Mouse (Mus musculus) midbrain, embryonic 12.5 days (tissue): ENCODE data around the gene Gucd1. TPM values are rescaled to one million over a fixed set of nuclear protein-coding genes. Genes with fewer than 3 reads are reported as not detected.
"Not testable (repeated sequence)": the region's sequence is repeated elsewhere in the genome, so short reads cannot be mapped to it uniquely, and the experiment has no call there.

Experiments used
- ATAC-seq: fragments of 200-750 bp; cut with Nextera tagmentation; 2 replicates; pipeline ENCODE4 v1.8.0; 2017; ENCODE audit warnings: low read depth, moderate TSS enrichment, moderate library complexity; ENCODE audit not compliant: low FRiP score
- H3K27ac ChIP-seq: fragments of 300-500 bp; sonication (generic); replicated peaks from 2 replicates; pipeline ENCODE4 v1.5.1; 2016; ENCODE audit warnings: mild to moderate bottlenecking
- H3K27me3 ChIP-seq: fragments of 300-500 bp; sonication (generic); 2 replicates; pipeline ENCODE4 v1.6.1; 2016; ENCODE audit warnings: mild to moderate bottlenecking
- H3K36me3 ChIP-seq: fragments of 300-500 bp; sonication (generic); 2 replicates; pipeline ENCODE4 v1.6.1; 2016
- H3K4me1 ChIP-seq: fragments of 300-500 bp; sonication (generic); 2 replicates; pipeline ENCODE4 v1.6.1; 2016
- H3K4me2 ChIP-seq: fragments of 300-500 bp; sonication (generic); replicated peaks from 2 replicates; pipeline ENCODE4 v1.6.1; 2016; ENCODE audit warnings: mild to moderate bottlenecking, moderate library complexity
- H3K4me3 ChIP-seq: fragments of 300-500 bp; sonication (generic); 2 replicates; pipeline ENCODE4 v1.5.1; 2016; ENCODE audit warnings: mild to moderate bottlenecking
- H3K9ac ChIP-seq: fragments of 300-500 bp; sonication (generic); replicated peaks from 2 replicates; pipeline ENCODE4 v1.6.1; 2016; ENCODE audit warnings: mild to moderate bottlenecking, moderate library complexity
- H3K9me3 ChIP-seq: fragments of 300-500 bp; sonication (generic); 2 replicates; pipeline ENCODE4 v1.6.1; 2016; ENCODE audit warnings: mild to moderate bottlenecking
- WGBS: fragments of 180-500 bp; shearing (Covaris S2); methylation state at CpG from one replicate; pipeline ENCODE4 v1.1.7; 2016; 5-methylcytosine and 5-hydroxymethylcytosine counted together
- polyA plus RNA-seq: library from polyadenylated mRNA; unstranded; fragments of >200 nt; fragmentation: Nextera tagmentation; extraction: Ambion mirVana; gene quantifications from 2 replicates; pipeline ENCODE4 v1.2.1, GENCODE M21; 2016

Gene Gucd1
- polyA plus RNA-seq, 1 experiment from 2014 or later: 29.3 TPM

- Histone ChIP-seq H3K27ac (no peak overlapping the region), H3K9ac (no peak overlapping the region), H3K4me3 (no peak overlapping the region), H3K9me3 (no peaks in the 10 kb centered on the region), H3K27me3 (no peaks in the 10 kb centered on the region), H3K4me1 (no peaks in the 10 kb centered on the region), H3K36me3 (peaks cover 45% of the 10 kb centered on the region), H3K4me2 (no peak overlapping the region)
- WGBS: 90% methylated on average over 8 of the region's 8 CpGs
- ATAC-seq: no peak
Measured at GRCm38 (mm10) chr10:75534934-75535333, 17.2 kb upstream of the Gucd1 start.

DNA sequence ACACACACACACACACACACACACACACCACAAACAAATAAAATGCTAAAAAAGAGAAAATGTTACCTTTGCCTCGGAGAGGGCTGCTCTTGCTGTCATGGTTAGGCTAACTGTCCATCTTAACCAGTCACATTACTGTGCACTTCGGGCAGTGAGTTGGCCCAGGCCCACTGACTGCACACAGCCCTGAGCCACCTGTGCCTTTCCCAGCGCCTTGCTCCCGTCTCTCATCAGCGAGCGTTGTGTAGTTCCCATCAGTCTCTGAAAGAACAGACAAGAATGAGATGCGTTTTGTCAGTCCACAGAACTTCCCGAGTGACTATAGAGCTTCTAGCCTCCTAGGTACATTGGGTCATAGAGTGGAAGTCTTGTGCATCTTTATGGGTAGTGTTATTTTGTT is 16.4 kb upstream of the Gucd1 start:
- 95% methylated on average over 8 of the region's 8 CpGs for whole genome bisulfite sequencing
- no peak overlapping the region for H3K4me2 ChIP-seq
- ATAC-seq: no peak
- no peaks in the 10 kb centered on the region for H3K4me1 ChIP-seq
- H3K9ac ChIP-seq: no peak overlapping the region
- H3K27me3 ChIP-seq: no peaks in the 10 kb centered on the region
- H3K9me3 ChIP-seq: no peaks in the 10 kb centered on the region
- peaks cover 45% of the 10 kb centered on the region for H3K36me3 ChIP-seq
- no peak overlapping the region for H3K4me3 ChIP-seq
- H3K27ac ChIP-seq: no peak overlapping the region

DNA sequence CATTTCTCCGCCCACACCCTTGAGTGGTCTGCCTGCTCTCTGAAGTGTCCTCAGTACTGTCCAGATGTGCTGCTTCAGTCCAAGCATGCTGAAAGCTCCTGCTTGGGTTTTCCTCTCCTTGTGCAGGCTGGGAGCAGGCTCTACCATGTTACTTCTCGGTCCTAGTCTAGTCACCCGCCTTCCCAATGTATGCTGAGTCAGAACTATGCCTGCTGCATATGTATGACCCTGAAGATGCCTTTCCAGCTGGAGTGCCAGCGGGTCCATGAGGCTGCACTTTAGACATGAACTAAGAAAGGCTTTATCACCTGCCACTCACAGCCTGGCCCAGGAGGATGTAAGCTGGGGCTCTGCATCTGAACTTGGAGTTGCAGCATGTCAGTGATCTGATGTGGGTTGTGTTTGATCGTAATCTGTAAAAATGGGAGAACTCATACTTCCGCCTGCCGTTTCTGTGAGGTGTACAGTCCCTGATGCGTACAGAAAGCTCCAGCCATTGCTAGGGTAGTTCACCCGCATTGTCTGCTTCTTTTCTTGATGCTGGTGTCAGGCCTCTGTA is 13.8 kb upstream of the Gucd1 start:
- no peaks in the 10 kb centered on the region for H3K4me1 ChIP-seq
- no peak overlapping the region for H3K9ac ChIP-seq
- ATAC-seq: no peak
- WGBS: 85% methylated on average over 9 of the region's 9 CpGs
- no peaks in the 10 kb centered on the region for H3K9me3 ChIP-seq
- H3K27me3 ChIP-seq: no peaks in the 10 kb centered on the region
- peaks cover 45% of the 10 kb centered on the region for H3K36me3 ChIP-seq
- no peak overlapping the region for H3K27ac ChIP-seq
- no peak overlapping the region for H3K4me3 ChIP-seq
- no peak overlapping the region for H3K4me2 ChIP-seq

DNA sequence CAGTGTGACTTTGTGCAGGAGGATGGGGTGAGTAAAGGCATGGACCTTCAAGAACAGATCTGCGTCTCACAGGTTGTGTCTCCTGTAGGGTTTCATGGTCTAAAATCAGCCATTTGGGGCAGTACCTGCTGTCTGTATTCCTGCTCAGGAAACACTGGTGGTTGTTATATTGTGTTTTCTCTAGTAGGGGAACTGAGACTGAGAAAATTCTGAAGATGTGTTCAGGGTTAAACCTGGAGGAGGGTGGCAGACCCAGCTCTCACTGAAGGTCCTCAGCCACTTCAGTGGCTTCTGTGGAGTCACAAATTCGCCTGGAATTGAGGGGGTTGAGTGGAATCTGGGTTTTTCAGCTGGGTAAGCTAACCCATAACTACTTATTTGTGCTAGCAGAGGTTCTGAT is 12.6 kb upstream of the Gucd1 start:
- H3K4me3 ChIP-seq: no peak overlapping the region
- no peaks in the 10 kb centered on the region for H3K4me1 ChIP-seq
- no peaks in the 10 kb centered on the region for H3K27me3 ChIP-seq
- H3K9me3 ChIP-seq: no peaks in the 10 kb centered on the region
- 86% methylated on average over 2 of the region's 2 CpGs for WGBS
- no peak for ATAC-seq
- no peak overlapping the region for H3K9ac ChIP-seq
- H3K27ac ChIP-seq: no peak overlapping the region
- peaks cover 44% of the 10 kb centered on the region for H3K36me3 ChIP-seq
- no peak overlapping the region for H3K4me2 ChIP-seq

- H3K36me3 ChIP-seq: peaks cover 50% of the 10 kb centered on the region
- H3K4me1 ChIP-seq, H3K9me3 ChIP-seq, H3K4me3 ChIP-seq, ATAC-seq, H3K27me3 ChIP-seq, H3K9ac ChIP-seq, H3K4me2 ChIP-seq, H3K27ac ChIP-seq: not testable (repeated sequence)
- WGBS: 96% methylated on average over 9 of the region's 9 CpGs
Measured at GRCm38 (mm10) chr10:75525450-75525849, 7.7 kb upstream of the Gucd1 start.

DNA sequence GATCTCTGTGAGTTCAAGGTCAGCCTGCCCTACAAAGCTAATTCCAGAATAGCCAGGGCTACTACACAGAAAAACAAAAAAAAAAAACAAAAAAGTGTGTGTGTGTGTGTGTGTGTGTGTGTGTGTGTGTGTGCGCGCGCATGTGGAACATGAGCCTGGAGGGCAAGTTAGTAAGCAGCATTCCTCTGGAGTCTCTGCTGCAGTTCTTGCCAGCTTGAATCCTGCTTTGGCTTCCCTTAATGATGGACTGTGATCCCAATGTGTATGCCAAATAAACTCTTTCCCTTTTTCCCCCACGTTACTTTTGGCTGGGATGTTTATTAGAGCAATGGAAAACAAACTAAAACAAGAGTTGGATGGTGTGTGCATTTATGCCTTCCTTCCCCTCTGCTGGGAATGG is 3.9 kb upstream of the Gucd1 start:
- no peak overlapping the region for H3K9ac ChIP-seq
- no peaks in the 10 kb centered on the region for H3K27me3 ChIP-seq
- H3K27ac ChIP-seq: no peak overlapping the region
- no peaks in the 10 kb centered on the region for H3K9me3 ChIP-seq
- ATAC-seq: no peak
- no peak overlapping the region for H3K4me3 ChIP-seq
- H3K4me2 ChIP-seq: no peak overlapping the region
- 100% methylated on average over 4 of the region's 4 CpGs for WGBS
- H3K4me1 ChIP-seq: peaks cover 15% of the 10 kb centered on the region
- peaks cover 63% of the 10 kb centered on the region for H3K36me3 ChIP-seq

DNA sequence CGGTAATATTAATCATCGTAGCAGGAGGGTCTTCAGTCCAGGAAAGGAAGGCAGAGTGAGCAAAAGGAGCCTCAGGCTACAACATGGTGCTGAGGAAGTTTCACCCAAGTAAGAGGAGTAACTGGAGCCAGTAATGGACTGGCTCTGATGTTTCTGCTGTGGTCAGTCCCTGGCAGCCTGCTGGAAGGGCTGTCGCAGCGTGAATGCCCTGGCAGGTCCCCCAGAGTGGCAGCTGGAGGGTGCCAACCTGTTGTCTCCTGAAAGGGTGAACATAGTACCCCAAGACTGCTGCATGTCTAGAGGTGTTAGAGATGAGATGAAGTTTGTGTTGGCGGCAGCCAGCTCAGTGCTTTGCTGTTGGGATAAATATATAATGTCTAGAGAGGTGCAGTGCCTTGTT is 2.8 kb upstream of the Gucd1 start:
- no peak for ATAC-seq
- WGBS: 95% methylated on average over 5 of the region's 5 CpGs
- H3K27ac ChIP-seq: no peak overlapping the region

GRCm38 (mm10) chr10:75517073-75517757 is 557 bp downstream of the Gucd1 start, which contains the start of gene Snrpd3:
Gene Snrpd3 (plus strand): TSS chr10:75517551.
- peaks cover 26% of the 10 kb centered on the region for H3K4me1 ChIP-seq
- WGBS: 1% methylated on average over 41 of the region's 52 CpGs
- peak within 1 kb of the TSS; percentile 89 for H3K4me3 ChIP-seq
- H3K9ac ChIP-seq: peak within 1 kb of the TSS; percentile 92
- peak within 1 kb of the TSS; percentile 95 for H3K27ac ChIP-seq
- H3K27me3 ChIP-seq: no peaks in the 10 kb centered on the region
- H3K4me2 ChIP-seq: peak within 1 kb of the TSS; percentile 89
- ATAC-seq: peak; percentile 94
- H3K9me3 ChIP-seq: no peaks in the 10 kb centered on the region
- H3K36me3 ChIP-seq: peaks cover 31% of the 10 kb centered on the region

More for the DNA sequence above, 2.8 kb upstream of the Gucd1 start:
- no peaks in the 10 kb centered on the region for H3K27me3 ChIP-seq
- H3K9ac ChIP-seq: no peak overlapping the region
- peaks cover 25% of the 10 kb centered on the region for H3K4me1 ChIP-seq
- H3K9me3 ChIP-seq: no peaks in the 10 kb centered on the region
- peaks cover 57% of the 10 kb centered on the region for H3K36me3 ChIP-seq
- no peak overlapping the region for H3K4me2 ChIP-seq
- no peak overlapping the region for H3K4me3 ChIP-seq

DNA sequence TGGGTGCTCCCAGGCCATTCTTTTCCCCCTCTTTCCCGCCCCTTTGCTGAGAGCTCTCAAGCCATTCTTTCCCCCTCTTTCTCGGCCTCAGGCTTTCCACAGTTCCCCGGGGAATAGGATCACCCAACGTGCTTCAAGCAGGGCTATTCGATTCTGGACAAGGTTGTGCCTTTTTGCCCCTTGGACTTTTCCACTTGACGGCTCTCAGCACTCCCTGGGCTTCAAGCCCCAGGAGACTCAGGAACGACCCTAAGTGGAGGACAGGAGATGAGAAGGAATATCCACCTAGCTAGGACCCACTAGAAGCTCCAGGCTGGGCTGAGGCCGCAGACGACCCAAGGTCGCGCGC is 1.1 kb downstream of the Gucd1 start:
- ATAC-seq: no peak
- H3K36me3 ChIP-seq: peaks cover 30% of the 10 kb centered on the region
- peaks cover 26% of the 10 kb centered on the region for H3K4me1 ChIP-seq
- no peaks in the 10 kb centered on the region for H3K9me3 ChIP-seq
- H3K4me2 ChIP-seq: peak overlapping the region; percentile 89
- H3K27me3 ChIP-seq: no peaks in the 10 kb centered on the region
- peak overlapping the region; percentile 89 for H3K4me3 ChIP-seq
- H3K9ac ChIP-seq: peak overlapping the region; percentile 92
- peak overlapping the region; percentile 95 for H3K27ac ChIP-seq
- under 1% methylated on average over 12 of the region's 12 CpGs for WGBS

DNA sequence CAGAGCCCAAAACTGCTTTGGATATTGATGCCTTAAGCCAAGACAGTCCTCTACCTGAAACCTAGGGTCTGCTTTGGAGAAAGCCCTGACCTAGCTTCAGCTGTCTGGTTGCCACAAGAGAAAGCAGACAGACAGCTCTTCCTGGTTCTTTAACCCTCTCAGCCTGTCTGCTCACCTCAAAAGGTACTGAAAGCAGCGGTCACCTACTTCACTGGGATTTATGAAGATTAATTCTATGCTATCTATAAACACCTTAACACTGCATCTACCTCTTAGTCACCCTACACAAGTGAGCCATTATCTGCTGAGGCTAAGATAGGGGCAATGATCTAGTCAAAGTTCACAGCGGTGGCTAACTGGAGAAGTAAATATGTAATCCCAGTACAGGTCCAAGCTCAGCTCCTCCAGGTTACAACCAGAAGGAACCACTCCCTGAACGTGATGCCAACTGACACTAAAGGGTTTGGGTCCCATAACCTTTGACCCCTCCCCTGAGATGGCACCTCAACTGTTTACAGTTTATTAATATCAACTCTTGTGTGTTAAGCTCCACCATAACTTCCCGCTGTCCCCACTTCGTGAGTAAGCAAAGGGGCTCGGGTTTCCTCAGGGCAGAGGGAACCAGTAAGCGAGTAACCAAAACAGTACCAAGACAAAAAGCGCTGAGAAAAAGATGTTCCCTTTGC is 1.6 kb downstream of the Gucd1 start:
- H3K36me3 ChIP-seq: peaks cover 30% of the 10 kb centered on the region
- H3K27ac ChIP-seq: peak overlapping the region; percentile 95
- 30% methylated on average over 8 of the region's 8 CpGs for WGBS
- peak overlapping the region; percentile 89 for H3K4me2 ChIP-seq
- peaks cover 26% of the 10 kb centered on the region for H3K4me1 ChIP-seq
- peak overlapping the region; percentile 92 for H3K9ac ChIP-seq
- no peak for ATAC-seq
- H3K9me3 ChIP-seq: no peaks in the 10 kb centered on the region
- no peaks in the 10 kb centered on the region for H3K27me3 ChIP-seq
- peak overlapping the region; percentile 89 for H3K4me3 ChIP-seq

DNA sequence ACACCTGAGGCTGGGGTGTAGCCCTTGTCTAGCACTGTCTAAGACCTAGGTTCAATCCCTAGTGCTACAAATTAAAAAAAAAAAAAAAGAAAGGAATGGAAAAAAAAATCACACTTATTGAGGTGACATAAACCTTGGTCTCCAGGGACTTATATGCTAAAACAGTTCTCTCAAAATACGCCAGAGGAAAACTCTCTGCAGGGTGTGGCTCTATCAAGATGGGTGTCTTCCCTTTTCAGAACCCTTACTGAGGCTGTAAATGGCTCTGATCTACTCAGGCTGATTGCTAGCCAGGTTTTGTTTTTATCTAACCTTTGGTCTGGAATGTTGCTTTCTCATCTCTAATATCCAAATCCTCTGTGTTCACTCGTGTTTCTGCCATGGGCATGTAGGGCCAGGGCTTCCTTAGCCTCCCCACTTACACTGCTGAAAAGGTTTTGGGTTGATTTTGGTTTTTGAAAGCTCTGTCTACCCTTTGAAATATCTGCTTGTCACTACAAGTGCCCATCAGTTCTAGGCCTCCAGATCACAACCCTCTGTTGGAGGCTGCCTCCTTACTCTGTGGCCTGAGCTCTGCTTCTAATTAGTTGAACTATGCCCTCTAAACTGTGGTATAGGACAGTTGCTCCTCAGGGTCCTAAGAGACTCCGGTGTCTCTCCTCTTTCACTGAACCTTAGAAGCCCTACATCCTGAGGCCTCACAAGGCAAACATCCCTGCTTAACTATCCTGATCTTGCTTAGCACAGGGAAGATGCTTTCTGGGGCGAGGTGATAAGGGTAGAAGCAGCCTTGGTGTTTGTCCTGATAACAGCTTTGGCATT is 2.3 kb downstream of the Gucd1 start:
- H3K36me3 ChIP-seq: peaks cover 30% of the 10 kb centered on the region
- H3K9ac ChIP-seq: 0 out of 2 replicates have a peak overlapping the region, but pooled peaks have one; percentile 6
- peak overlapping the region; percentile 89; the same call in 1 of the 2 replicates for H3K4me2 ChIP-seq
- ATAC-seq: no peak
- 85% methylated on average over 4 of the region's 4 CpGs for WGBS
- H3K4me3 ChIP-seq: no peak overlapping the region
- H3K9me3 ChIP-seq: no peaks in the 10 kb centered on the region
- H3K27ac ChIP-seq: no peak overlapping the region
- no peaks in the 10 kb centered on the region for H3K27me3 ChIP-seq
- H3K4me1 ChIP-seq: peaks cover 26% of the 10 kb centered on the region

DNA sequence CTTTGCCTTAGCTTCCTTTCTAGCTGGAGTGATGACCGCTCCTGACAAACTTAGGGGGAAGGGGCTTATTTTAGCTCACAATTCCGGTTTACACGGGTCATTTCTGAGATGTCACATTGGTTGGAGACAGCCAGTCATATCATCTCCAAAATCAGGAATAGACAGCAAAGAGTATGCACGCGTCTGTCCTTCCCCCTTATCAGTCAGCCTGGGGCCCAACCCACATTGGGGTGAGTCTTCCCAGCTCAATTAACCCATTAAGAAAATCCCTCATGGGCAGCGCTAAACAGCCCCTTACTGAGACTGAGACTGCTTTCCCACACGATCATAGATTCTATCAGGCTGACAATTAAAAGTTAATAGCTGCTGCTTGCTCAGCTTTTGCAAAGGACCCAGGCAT is 3.4 kb downstream of the Gucd1 start:
- H3K27ac ChIP-seq: no peak overlapping the region
- peaks cover 22% of the 10 kb centered on the region for H3K4me1 ChIP-seq
- ATAC-seq: no peak
- 91% methylated on average over 7 of the region's 7 CpGs for WGBS
- no peak overlapping the region for H3K9ac ChIP-seq
- no peak overlapping the region for H3K4me3 ChIP-seq
- H3K36me3 ChIP-seq: peaks cover 31% of the 10 kb centered on the region
- no peak overlapping the region for H3K4me2 ChIP-seq
- no peaks in the 10 kb centered on the region for H3K9me3 ChIP-seq
- H3K27me3 ChIP-seq: no peaks in the 10 kb centered on the region
